Mouse (Mus musculus): ENCODE results near the gene D030056L22Rik.

DNA sequence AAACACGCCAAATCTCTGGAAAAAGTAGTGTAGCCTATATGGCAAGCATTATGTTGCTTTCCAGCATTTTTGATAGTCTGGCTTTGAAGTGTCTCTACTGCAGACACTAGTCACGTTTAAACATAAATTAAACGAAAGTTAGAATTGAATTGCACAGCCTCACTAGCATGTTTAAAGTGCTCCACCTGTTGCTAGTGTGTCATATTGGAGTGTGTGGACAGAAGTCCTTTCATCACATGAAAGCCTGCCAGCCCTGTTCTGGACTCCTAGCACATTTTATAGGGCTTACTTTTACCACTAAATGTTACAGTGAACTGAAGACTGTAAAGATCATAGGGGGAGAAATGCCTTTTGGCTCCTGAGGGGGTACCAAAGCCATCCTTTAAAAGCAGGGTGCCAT, 40.5 kb upstream of the D030056L22Rik start:
- TF ChIP-seq CTCF (conservative IDR thresholded peaks at IDR 0.05; ENCODE audit: insufficient read depth, insufficient read length, low read depth, low read length) (no peak), POLR2A (IDR thresholded peaks at IDR 0.05; ENCODE audit: low read depth, low read length) (no peak)
